Mouse (Mus musculus): ENCODE data around the gene Esr2. TPM values are rescaled to one million over a fixed set of nuclear protein-coding genes. Genes with fewer than 3 reads are reported as not detected.

Gene Esr2
- total and polyA plus RNA-seq, 2 experiments = not detected

GRCm38 (mm10) chr12:76117632-76118153 lies 59.4 kb downstream of the Esr2 start:
- DNase-seq (ENCODE audit: extremely low read depth, low read depth, low spot score) = peak; percentile 10
- H3K4me1 ChIP-seq (ENCODE audit: control insufficient read depth, insufficient read depth, low read length) = no peaks in the 10 kb centered on the region
- H3K27me3 ChIP-seq (ENCODE audit: control insufficient read depth, insufficient read depth, low read length) = no peaks in the 10 kb centered on the region
- H3K27ac ChIP-seq (replicated peaks; ENCODE audit: insufficient read depth, low read depth, low read length) = no peak overlapping the region
- TF ChIP-seq CTCF (IDR thresholded peaks at IDR 0.05; ENCODE audit: low read depth, low read length) (no peak), POLR2A (IDR thresholded peaks at IDR 0.05; ENCODE audit: extremely low read depth, insufficient read depth, low read length) (no peak)
- H3K4me3 ChIP-seq (ENCODE audit: insufficient read depth, low read depth, low read length) = no peak overlapping the region
- no peak overlapping the region for H3K9ac ChIP-seq (ENCODE audit: low read depth, low read length)
- H3K79me2 ChIP-seq (ENCODE audit: control insufficient read depth, insufficient read depth, low read length) = no peaks in the 10 kb centered on the region
- 77% methylated on average over 4 of the region's 4 CpGs for WGBS
- no peaks in the 10 kb centered on the region for H3K36me3 ChIP-seq (ENCODE audit: control insufficient read depth, insufficient read depth, low read length)

- Histone ChIP-seq H3K9ac (ENCODE audit: low read depth, low read length) (no peak overlapping the region), H3K27me3 (ENCODE audit: control insufficient read depth, insufficient read depth, low read length) (no peaks in the 10 kb centered on the region), H3K27ac (replicated peaks; ENCODE audit: insufficient read depth, low read depth, low read length) (no peak overlapping the region), H3K4me1 (ENCODE audit: control insufficient read depth, insufficient read depth, low read length) (no peaks in the 10 kb centered on the region), H3K4me3 (ENCODE audit: insufficient read depth, low read depth, low read length) (no peak overlapping the region), H3K79me2 (ENCODE audit: control insufficient read depth, insufficient read depth, low read length) (no peaks in the 10 kb centered on the region), H3K36me3 (ENCODE audit: control insufficient read depth, insufficient read depth, low read length) (no peaks in the 10 kb centered on the region)
- no peak for DNase-seq (ENCODE audit: extremely low read depth, low read depth, low spot score)
- no peak for TF ChIP-seq CTCF (IDR thresholded peaks at IDR 0.05; ENCODE audit: low read depth, low read length)
- TF ChIP-seq POLR2A (IDR thresholded peaks at IDR 0.05; ENCODE audit: extremely low read depth, insufficient read depth, low read length) = no peak
- whole genome bisulfite sequencing = 85% methylated on average over 4 of the region's 4 CpGs
Observed at GRCm38 (mm10) chr12:76116577-76116976, 60.5 kb downstream of the Esr2 start.

DNA sequence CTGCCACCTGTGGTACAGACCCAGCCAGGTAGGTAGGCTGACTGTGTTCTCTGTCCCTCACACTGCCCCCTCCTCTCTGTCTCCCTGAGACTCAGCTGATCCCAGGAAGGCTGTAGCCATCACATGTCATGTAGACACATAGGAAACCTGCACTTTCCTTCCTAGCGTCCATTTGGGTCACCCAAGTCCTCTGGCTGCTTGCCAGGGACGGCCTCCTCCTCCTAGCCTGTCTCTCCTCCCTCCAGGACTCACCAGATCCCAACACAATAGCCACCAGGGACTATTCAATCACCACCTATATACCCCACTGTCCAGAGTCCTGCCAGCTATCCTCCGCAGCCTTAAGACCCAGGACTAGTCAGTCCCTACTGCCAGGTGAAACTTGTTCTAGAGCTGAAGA lies 66.0 kb downstream of the Esr2 start:
- Histone ChIP-seq H3K36me3 (ENCODE audit: control insufficient read depth, insufficient read depth, low read length) (peaks cover 20% of the 10 kb centered on the region), H3K4me1 (ENCODE audit: control insufficient read depth, insufficient read depth, low read length) (no peaks in the 10 kb centered on the region), H3K9ac (ENCODE audit: low read depth, low read length) (no peak overlapping the region), H3K27me3 (ENCODE audit: control insufficient read depth, insufficient read depth, low read length) (no peaks in the 10 kb centered on the region), H3K4me3 (ENCODE audit: insufficient read depth, low read depth, low read length) (no peak overlapping the region), H3K27ac (replicated peaks; ENCODE audit: insufficient read depth, low read depth, low read length) (no peak overlapping the region), H3K79me2 (ENCODE audit: control insufficient read depth, insufficient read depth, low read length) (no peaks in the 10 kb centered on the region)
- no peak for DNase-seq (ENCODE audit: extremely low read depth, low read depth, low spot score)
- TF ChIP-seq POLR2A (IDR thresholded peaks at IDR 0.05; ENCODE audit: extremely low read depth, insufficient read depth, low read length) (no peak), CTCF (IDR thresholded peaks at IDR 0.05; ENCODE audit: low read depth, low read length) (no peak)
- WGBS = 73% methylated on average over 3 of the region's 3 CpGs

DNA sequence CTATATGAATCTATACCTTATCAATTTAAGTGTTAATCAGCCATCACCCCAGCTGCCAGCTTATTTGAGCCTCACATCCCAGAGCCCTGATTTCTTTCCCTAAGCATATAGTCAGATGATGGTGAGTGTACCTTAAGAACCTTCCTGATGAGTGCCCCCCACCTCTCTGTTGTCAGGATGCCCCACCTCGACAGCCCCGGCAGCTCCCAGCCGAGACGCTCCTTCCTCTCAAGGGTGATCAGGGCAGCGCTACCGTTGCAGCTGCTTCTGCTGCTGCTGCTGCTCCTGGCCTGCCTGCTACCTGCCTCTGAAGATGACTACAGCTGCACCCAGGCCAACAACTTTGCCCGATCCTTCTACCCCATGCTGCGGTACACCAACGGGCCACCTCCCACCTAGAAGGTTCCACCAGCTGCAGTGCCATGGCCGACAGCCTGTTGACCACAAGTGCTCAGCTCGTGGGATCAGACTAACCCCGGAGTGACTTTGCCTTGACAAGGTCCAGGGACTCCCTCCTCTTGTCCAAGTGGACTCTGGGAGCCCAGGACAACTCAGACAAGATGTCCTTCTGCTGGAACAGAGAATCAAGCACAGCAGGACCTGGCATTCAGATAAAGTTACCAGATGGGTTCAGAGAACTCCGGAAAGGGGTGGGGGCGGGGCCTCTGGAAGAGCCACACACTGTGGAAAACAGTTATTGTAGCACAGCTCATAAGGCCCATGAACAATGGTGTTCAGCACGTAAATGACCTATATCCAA lies 67.2 kb downstream of the Esr2 start:
- Histone ChIP-seq H3K36me3 (ENCODE audit: control insufficient read depth, insufficient read depth, low read length) (peaks cover 25% of the 10 kb centered on the region), H3K27me3 (ENCODE audit: control insufficient read depth, insufficient read depth, low read length) (no peaks in the 10 kb centered on the region), H3K4me3 (ENCODE audit: insufficient read depth, low read depth, low read length) (no peak overlapping the region), H3K9ac (ENCODE audit: low read depth, low read length) (no peak overlapping the region), H3K79me2 (ENCODE audit: control insufficient read depth, insufficient read depth, low read length) (no peaks in the 10 kb centered on the region), H3K27ac (replicated peaks; ENCODE audit: insufficient read depth, low read depth, low read length) (no peak overlapping the region), H3K4me1 (ENCODE audit: control insufficient read depth, insufficient read depth, low read length) (no peaks in the 10 kb centered on the region)
- no peak for DNase-seq (ENCODE audit: extremely low read depth, low read depth, low spot score)
- 92% methylated on average over 15 of the region's 15 CpGs for WGBS
- TF ChIP-seq POLR2A (IDR thresholded peaks at IDR 0.05; ENCODE audit: extremely low read depth, insufficient read depth, low read length) (no peak), CTCF (IDR thresholded peaks at IDR 0.05; ENCODE audit: low read depth, low read length) (no peak)

DNA sequence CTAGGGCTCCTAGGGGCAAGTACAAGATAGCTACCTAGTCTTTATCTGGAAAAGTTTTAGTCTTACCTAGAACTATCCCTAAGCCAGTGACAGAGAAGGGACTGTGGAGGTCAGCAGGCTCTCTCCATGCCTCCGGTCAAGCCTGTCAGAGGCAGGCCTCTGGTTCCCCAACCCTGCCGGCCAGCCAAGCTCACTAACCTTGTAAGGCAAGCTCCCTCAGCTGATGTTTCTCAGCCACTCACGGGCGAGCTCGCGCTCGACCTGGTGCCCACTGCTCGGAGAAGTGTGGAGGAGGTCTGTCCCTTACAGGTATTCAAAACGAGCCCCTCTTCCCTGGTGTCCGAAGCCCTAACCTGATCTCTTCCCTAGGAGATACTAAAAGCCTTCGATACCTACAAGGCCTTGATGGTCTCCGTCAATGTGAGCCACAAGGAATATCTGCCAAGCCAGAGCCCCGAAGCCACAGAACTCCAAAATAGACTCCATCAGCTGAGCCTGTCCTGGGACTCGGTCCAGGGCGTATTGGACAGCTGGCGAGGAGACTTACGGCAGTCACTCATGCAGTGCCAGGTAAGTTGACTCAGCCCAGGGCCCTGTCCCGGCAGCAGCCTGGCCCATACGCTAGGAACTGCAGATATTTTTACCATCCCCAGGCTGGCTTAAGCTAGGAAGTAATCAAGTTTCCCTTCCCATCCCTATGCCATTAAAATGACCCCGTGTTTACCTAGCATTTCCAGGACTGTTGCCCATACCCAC lies 72.3 kb downstream of the Esr2 start:
- DNase-seq (ENCODE audit: extremely low read depth, low read depth, low spot score) = no peak
- H3K79me2 ChIP-seq (ENCODE audit: control insufficient read depth, insufficient read depth, low read length) = no peaks in the 10 kb centered on the region
- no peaks in the 10 kb centered on the region for H3K27me3 ChIP-seq (ENCODE audit: control insufficient read depth, insufficient read depth, low read length)
- H3K36me3 ChIP-seq (ENCODE audit: control insufficient read depth, insufficient read depth, low read length) = peaks cover 31% of the 10 kb centered on the region
- 89% methylated on average over 20 of the region's 20 CpGs for WGBS
- H3K9ac ChIP-seq (ENCODE audit: low read depth, low read length) = no peak overlapping the region
- H3K4me1 ChIP-seq (ENCODE audit: control insufficient read depth, insufficient read depth, low read length) = no peaks in the 10 kb centered on the region
- TF ChIP-seq CTCF (IDR thresholded peaks at IDR 0.05; ENCODE audit: low read depth, low read length) = no peak
- no peak for TF ChIP-seq POLR2A (IDR thresholded peaks at IDR 0.05; ENCODE audit: extremely low read depth, insufficient read depth, low read length)
- H3K27ac ChIP-seq (replicated peaks; ENCODE audit: insufficient read depth, low read depth, low read length) = no peak overlapping the region
- no peak overlapping the region for H3K4me3 ChIP-seq (ENCODE audit: insufficient read depth, low read depth, low read length)
